Mouse (Mus musculus) heart, embryonic 12.5 days (tissue): ENCODE measurements around the gene Zfp423. TPM values are rescaled to one million over a fixed set of nuclear protein-coding genes. Genes with fewer than 3 reads are reported as not detected.

ENCODE experiments used
- ATAC-seq: fragments of 200-750 bp; cut with Nextera tagmentation; 2 replicates; pipeline ENCODE4 v1.8.0; 2017; ENCODE audit warnings: moderate TSS enrichment, moderate library complexity; ENCODE audit not compliant: insufficient number of reproducible peaks, low FRiP score
- H3K27ac ChIP-seq: fragments of 300-500 bp; sonication (generic); 2 replicates; pipeline ENCODE4 v1.5.1; 2016; ENCODE audit warnings: mild to moderate bottlenecking, moderate library complexity; ENCODE audit not compliant: poor library complexity, severe bottlenecking
- H3K27me3 ChIP-seq: fragments of 300-500 bp; sonication (generic); replicated peaks from 2 replicates; pipeline ENCODE4 v1.6.1; 2016; ENCODE audit warnings: mild to moderate bottlenecking, moderate library complexity
- H3K36me3 ChIP-seq: fragments of 300-500 bp; sonication (generic); 2 replicates; pipeline ENCODE4 v1.6.1; 2016; ENCODE audit warnings: mild to moderate bottlenecking, moderate library complexity
- H3K4me1 ChIP-seq: fragments of 300-500 bp; sonication (generic); replicated peaks from 2 replicates; pipeline ENCODE4 v1.6.1; 2016; ENCODE audit warnings: mild to moderate bottlenecking
- H3K4me2 ChIP-seq: fragments of 300-500 bp; sonication (generic); 2 replicates; pipeline ENCODE4 v1.6.1; 2016; ENCODE audit warnings: mild to moderate bottlenecking, moderate library complexity
- H3K4me3 ChIP-seq: fragments of 300-500 bp; sonication (generic); 2 replicates; pipeline ENCODE4 v1.5.1; 2016; ENCODE audit warnings: mild to moderate bottlenecking
- H3K9ac ChIP-seq: fragments of 300-500 bp; sonication (generic); 2 replicates; pipeline ENCODE4 v1.6.1; 2016; ENCODE audit warnings: mild to moderate bottlenecking, moderate library complexity
- H3K9me3 ChIP-seq: fragments of 300-500 bp; sonication (generic); replicated peaks from 2 replicates; pipeline ENCODE4 v1.6.1; 2016; ENCODE audit warnings: mild to moderate bottlenecking, moderate library complexity
- WGBS: fragments of 180-500 bp; shearing (Covaris S2); methylation state at CpG from one replicate; pipeline ENCODE4 v1.1.7; 2016; 5-methylcytosine and 5-hydroxymethylcytosine counted together
- polyA plus RNA-seq: library from polyadenylated mRNA; unstranded; fragments of >200 nt; fragmentation: Nextera tagmentation; extraction: Ambion mirVana; gene quantifications from 2 replicates; pipeline ENCODE4 v1.2.1, GENCODE M21; 2016

The Zfp423 gene
- polyA plus RNA-seq, 1 experiment from 2014 or later: 6.3 TPM

GRCm38 (mm10) chr8:87944225-87944934 lies 15.0 kb downstream of the Zfp423 start:
- ATAC-seq: no peak
- WGBS: 41% methylated on average over 5 of the region's 5 CpGs
- Histone ChIP-seq H3K9me3 (no peaks in the 10 kb centered on the region), H3K27ac (no peak overlapping the region), H3K4me1 (peaks cover 29% of the 10 kb centered on the region), H3K4me2 (peak overlapping the region; percentile 94), H3K4me3 (peak overlapping the region; percentile 56; the same call in 1 of the 2 replicates), H3K9ac (no peak overlapping the region), H3K36me3 (no peaks in the 10 kb centered on the region), H3K27me3 (no peaks in the 10 kb centered on the region)

DNA sequence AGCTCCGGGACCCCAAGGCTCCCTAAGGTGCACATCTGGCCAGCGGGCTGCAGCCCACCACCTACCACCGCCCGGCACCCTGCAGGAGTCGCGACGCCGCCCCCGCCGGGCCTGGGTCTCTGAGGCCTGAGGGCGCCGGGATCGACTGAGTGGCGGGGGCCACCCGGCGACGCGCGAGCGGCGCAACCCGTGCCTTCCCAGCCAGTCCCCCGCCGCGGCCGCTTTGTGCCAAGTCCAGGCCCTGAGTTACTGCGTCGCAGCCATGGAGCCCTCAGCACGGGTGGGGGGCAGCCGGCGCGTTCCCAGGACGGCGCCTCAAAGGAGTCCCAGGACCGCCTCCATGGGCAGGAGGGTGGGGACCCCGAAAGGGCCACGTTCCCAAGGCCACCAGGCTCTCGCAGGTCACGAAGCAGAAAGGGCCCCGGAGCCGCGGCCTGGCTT lies 15.7 kb downstream of the Zfp423 start:
- Histone ChIP-seq H3K36me3 (no peaks in the 10 kb centered on the region), H3K4me1 (peaks cover 36% of the 10 kb centered on the region), H3K27ac (no peak overlapping the region), H3K4me2 (peak overlapping the region; percentile 94), H3K9me3 (no peaks in the 10 kb centered on the region), H3K9ac (peak overlapping the region; percentile 80), H3K4me3 (peak overlapping the region; percentile 56), H3K27me3 (no peaks in the 10 kb centered on the region)
- no peak for ATAC-seq
- WGBS: 3% methylated on average over 42 of the region's 42 CpGs

- Histone ChIP-seq H3K4me3 (no peak overlapping the region), H3K4me2 (no peak overlapping the region), H3K36me3 (no peaks in the 10 kb centered on the region), H3K27me3 (no peaks in the 10 kb centered on the region), H3K9ac (no peak overlapping the region), H3K27ac (no peak overlapping the region), H3K4me1 (peaks cover 47% of the 10 kb centered on the region), H3K9me3 (no peaks in the 10 kb centered on the region)
- WGBS: 44% methylated on average over 6 of the region's 6 CpGs
- no peak for ATAC-seq
Observed at GRCm38 (mm10) chr8:87940646-87941045, 18.7 kb downstream of the Zfp423 start.

DNA sequence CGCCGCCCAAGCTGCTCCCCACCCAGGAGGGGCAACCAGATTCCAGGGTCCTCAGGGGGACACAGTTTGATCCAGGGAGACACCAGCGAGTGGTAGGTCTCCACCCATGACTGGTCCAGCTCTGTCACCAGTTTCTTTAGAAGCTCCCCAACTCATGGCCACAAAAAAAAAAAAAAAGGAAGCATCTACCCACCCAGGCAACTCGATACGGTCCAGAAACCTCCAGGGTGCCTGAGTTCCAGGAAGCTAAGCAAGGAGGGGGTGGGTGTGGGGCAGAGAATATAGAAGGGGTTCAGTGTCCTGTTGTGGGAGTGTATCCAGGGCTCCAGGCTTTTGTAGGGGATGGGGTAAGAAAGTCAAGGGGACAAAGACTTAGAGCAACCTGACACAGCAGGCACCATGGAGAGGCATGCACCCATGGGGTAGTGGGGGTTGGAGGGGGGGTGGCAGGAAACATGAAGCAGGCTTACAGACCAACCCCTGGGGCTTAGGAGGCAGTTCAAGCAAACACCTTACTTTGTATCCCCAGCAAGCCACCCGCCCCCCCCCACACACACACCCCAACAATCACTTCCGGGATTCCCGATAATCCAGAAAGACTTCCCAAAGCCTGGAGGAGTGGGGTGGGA lies 20.0 kb downstream of the Zfp423 start:
- Histone ChIP-seq H3K4me3 (peak overlapping the region; percentile 43), H3K27ac (peak overlapping the region; percentile 75), H3K9me3 (no peaks in the 10 kb centered on the region), H3K9ac (peak overlapping the region; percentile 62), H3K27me3 (no peaks in the 10 kb centered on the region), H3K4me1 (peaks cover 46% of the 10 kb centered on the region), H3K4me2 (peak overlapping the region; percentile 83), H3K36me3 (no peaks in the 10 kb centered on the region)
- 8% methylated on average over 8 of the region's 8 CpGs for WGBS
- no peak for ATAC-seq

DNA sequence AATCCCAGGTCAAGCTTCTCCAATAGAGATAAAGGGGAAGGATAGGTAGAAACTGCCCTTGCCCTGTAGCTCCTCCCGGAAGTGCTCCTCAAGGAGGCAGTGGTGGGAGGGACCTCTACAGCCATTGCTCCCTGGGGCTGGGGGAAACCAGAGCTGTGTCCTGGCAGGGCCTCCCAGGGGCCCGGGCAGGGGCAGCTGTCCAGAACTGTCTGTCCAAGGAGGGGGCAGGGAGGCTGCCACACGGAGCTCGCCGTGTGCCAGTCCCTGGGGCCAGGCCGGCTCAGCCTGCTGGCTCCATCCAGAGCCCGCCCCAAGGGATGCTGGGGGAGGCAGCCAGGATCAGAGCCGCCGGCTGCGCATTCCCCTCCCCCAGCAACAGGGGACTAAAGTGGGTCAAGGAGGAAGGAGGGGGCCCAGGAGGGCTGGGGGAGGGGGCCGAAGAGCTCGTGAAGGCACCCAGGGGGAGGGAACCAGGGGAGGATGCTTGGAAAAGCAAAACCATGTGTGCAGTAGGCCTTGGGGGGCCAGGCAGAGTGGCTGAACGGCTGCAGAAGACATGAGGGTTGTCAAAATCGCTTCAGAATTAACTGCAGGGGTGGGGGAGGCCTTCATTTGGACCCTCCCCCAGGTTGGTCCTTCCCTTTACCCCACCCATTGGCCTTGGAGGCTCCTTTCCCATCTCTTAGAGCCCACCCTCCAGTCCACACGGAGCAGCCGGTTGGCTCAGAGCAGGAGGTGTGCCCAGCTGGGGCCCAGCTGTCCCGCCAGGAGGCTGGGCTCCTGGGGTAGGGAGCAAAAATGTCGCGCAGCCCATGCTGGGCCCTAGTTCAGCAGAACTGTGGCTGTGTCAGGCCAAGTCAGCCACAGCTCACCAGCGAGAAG lies 20.8 kb downstream of the Zfp423 start:
- Histone ChIP-seq H3K4me2 (peak overlapping the region; percentile 83), H3K27ac (peak overlapping the region; percentile 75), H3K9ac (peak overlapping the region; percentile 62), H3K9me3 (no peaks in the 10 kb centered on the region), H3K4me3 (peak overlapping the region; percentile 43), H3K36me3 (no peaks in the 10 kb centered on the region), H3K27me3 (no peaks in the 10 kb centered on the region), H3K4me1 (peaks cover 41% of the 10 kb centered on the region)
- under 1% methylated on average over 20 of the region's 20 CpGs for WGBS
- ATAC-seq: peak; percentile 85

DNA sequence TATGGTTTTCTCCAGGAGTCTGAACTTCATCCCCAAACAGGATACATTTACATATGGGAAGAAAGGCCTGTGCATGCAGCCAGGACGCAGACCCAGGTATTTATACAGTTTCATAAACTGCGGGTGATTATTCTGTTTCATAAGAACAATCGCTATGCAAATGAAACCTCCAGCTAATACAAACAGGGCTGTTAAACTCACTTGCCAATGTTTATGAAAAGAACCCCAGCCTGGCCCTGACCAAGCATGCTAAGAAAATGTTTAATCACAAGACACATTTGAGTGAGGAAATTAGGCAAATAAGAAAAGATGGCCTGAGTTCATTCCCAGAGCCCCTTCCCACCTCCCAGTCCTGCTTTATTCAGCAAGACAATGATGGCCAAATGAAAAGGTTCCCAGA lies 22.2 kb downstream of the Zfp423 start:
- peaks cover 47% of the 10 kb centered on the region for H3K4me1 ChIP-seq
- no peak overlapping the region for H3K27ac ChIP-seq

GRCm38 (mm10) chr8:87935088-87935680 lies 24.2 kb downstream of the Zfp423 start:
- Histone ChIP-seq H3K9me3 (no peaks in the 10 kb centered on the region), H3K27ac (no peak overlapping the region), H3K36me3 (no peaks in the 10 kb centered on the region), H3K27me3 (no peaks in the 10 kb centered on the region), H3K4me3 (no peak overlapping the region), H3K4me2 (no peak overlapping the region), H3K4me1 (peaks cover 40% of the 10 kb centered on the region), H3K9ac (no peak overlapping the region)
- WGBS: 76% methylated on average over 6 of the region's 6 CpGs
- no peak for ATAC-seq

More for the DNA sequence above, 22.2 kb downstream of the Zfp423 start:
- no peak overlapping the region for H3K4me3 ChIP-seq
- no peaks in the 10 kb centered on the region for H3K27me3 ChIP-seq
- H3K36me3 ChIP-seq: no peaks in the 10 kb centered on the region
- WGBS: 92% methylated on average over 3 of the region's 3 CpGs
- no peak overlapping the region for H3K4me2 ChIP-seq
- H3K9me3 ChIP-seq: no peaks in the 10 kb centered on the region
- no peak for ATAC-seq
- H3K9ac ChIP-seq: no peak overlapping the region

GRCm38 (mm10) chr8:87934175-87934574 lies 25.2 kb downstream of the Zfp423 start:
- ATAC-seq: no peak
- 58% methylated on average over 13 of the region's 13 CpGs for WGBS
- H3K27ac ChIP-seq: no peak overlapping the region
- H3K9ac ChIP-seq: no peak overlapping the region
- no peak overlapping the region for H3K4me2 ChIP-seq
- no peaks in the 10 kb centered on the region for H3K9me3 ChIP-seq
- H3K4me3 ChIP-seq: no peak overlapping the region
- peaks cover 30% of the 10 kb centered on the region for H3K4me1 ChIP-seq
- no peaks in the 10 kb centered on the region for H3K36me3 ChIP-seq
- no peaks in the 10 kb centered on the region for H3K27me3 ChIP-seq

DNA sequence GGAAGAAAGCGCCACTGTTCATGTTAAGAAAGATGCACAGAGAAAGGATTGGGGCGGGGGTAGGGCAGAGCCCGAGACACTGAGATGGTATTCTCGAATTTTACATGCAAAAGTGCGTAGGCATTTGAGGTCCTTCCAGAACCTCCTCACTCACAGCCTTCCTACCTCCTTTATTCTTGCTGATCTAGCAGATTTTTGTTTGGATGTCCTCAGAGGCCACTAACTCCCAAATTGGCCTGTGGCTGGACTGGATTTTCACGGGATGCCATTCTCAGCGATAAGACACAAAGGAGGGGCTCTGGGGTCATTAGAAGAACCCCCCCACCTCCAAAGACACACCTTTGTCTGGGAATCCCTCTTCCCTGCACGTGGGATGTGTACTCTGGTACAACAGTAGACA lies 25.6 kb downstream of the Zfp423 start:
- peaks cover 30% of the 10 kb centered on the region for H3K4me1 ChIP-seq
- no peak overlapping the region for H3K4me3 ChIP-seq
- no peaks in the 10 kb centered on the region for H3K27me3 ChIP-seq
- no peak overlapping the region for H3K9ac ChIP-seq
- no peak overlapping the region for H3K4me2 ChIP-seq
- H3K27ac ChIP-seq: no peak overlapping the region
- WGBS: 65% methylated on average over 8 of the region's 8 CpGs
- H3K9me3 ChIP-seq: no peaks in the 10 kb centered on the region
- H3K36me3 ChIP-seq: no peaks in the 10 kb centered on the region
- ATAC-seq: no peak

DNA sequence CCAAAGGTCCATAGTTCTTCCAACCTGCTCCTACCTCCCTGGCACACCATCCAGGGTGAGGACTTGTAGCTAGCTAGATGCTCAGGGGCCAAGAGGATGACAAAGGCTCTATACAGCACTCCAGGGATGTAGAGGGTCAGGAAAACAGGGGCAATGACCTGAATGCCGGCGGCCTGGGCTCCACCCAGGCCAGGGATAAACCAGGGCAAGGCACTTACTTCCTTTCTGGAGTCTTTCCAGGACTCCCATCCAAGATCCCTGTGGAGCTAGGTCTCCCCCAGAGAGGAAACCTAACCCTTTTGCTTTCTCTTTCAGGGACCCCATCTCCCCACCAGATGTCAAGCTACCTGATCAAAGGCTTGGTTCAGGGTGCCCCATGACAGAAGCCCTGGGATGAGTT lies 30.5 kb downstream of the Zfp423 start:
- H3K9me3 ChIP-seq: no peaks in the 10 kb centered on the region
- 26% methylated on average over 2 of the region's 2 CpGs for WGBS
- ATAC-seq: no peak
- H3K4me1 ChIP-seq: peaks cover 32% of the 10 kb centered on the region
- no peaks in the 10 kb centered on the region for H3K36me3 ChIP-seq
- H3K27ac ChIP-seq: no peak overlapping the region
- no peak overlapping the region for H3K9ac ChIP-seq
- H3K4me2 ChIP-seq: no peak overlapping the region
- no peaks in the 10 kb centered on the region for H3K27me3 ChIP-seq
- H3K4me3 ChIP-seq: no peak overlapping the region
